ENCODE assay signal across 17 mouse cellular contexts in the genomic region with DNA sequence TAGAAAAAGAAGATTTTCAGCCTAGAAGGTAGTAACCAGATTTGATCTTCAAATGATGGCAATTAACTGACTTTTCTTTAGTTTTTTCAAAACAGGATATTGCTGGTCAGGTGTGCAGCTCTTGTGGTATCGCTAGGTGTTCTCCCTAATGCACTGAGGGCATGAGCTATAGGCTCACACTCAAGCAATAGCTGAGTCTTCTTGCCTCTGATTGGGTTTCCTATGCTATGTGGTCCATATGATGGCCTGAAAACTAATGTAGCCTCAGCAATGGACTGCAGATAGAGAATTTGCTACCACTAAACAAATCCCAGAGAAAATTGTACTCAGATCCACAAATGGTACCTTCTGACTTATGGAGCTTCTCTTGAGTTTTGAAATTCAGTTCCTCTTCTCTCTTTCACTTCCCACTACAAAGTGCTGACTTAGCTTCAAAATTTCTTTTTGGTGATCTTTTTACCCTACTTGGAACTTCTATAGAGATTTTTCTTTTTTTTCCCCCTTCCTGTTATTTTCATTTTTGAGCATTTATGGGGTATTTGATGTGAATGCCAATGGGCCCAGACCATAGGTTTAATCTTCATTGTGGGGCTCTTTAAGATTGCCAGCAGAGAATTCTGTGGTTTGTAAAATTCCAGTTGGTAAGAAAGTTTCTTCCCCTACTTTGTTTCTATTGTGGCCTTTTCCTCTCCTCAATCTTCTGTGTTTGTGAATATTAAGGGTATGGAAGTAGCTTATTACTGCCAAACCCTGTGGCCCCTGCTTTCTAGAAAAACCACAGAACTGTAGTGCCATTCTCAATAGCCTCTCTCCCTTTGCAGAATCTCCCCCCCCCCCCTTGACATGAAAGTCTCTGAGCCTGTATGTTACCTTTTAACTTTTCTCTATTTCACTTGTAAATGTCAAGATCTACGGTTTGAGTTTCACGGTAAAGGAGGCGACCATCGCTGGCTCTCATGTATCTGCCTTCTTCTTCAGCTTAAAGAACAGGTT. TPM values are rescaled to one million over a fixed set of nuclear protein-coding genes. Genes with fewer than 3 reads are reported as not detected.
DNase-seq lines count a peak whose midpoint lies in the region; ATAC-seq and TF ChIP-seq lines count a peak whose summit lies in the region.
"Had no signal": no experiment of that assay in that cellular context is flagged by ENCODE, and none has a peak within 500 bp of the region (broad histone marks: within the 10 kb centered on the region; RNA-seq: fewer than 3 reads in every experiment).

No protein-coding gene starts in this region.

- no peaks in the 10 kb centered on the region for H3K27me3 ChIP-seq in kidney, embryonic 14.5 days (ENCODE audit: control insufficient read depth, insufficient read depth, low read length)
- H3K27me3 ChIP-seq: intestine, embryonic 15.5 days; megakaryocyte, embryonic 14.5 days had no signal

- no peaks in the 10 kb centered on the region for H3K4me1 ChIP-seq in lung, adult 2 months (ENCODE audit: control insufficient read depth, insufficient read depth, low read length)
- H3K4me1 ChIP-seq in kidney, embryonic 14.5 days (ENCODE audit: control insufficient read depth, insufficient read depth, low read length), result no peaks in the 10 kb centered on the region
- H3K4me1 ChIP-seq: intestine, embryonic 15.5 days; megakaryocyte, embryonic 14.5 days had no signal

- no peaks in the 10 kb centered on the region for H3K36me3 ChIP-seq in kidney, embryonic 14.5 days (ENCODE audit: control insufficient read depth, insufficient read depth, low read length)
- H3K36me3 ChIP-seq: G1E; intestine, embryonic 15.5 days had no signal

- ATAC-seq in common myeloid progenitor, adult 5-6 weeks (replicated peaks; ENCODE audit: low read depth, poor library complexity, severe bottlenecking), result peak; percentile 50
- ATAC-seq in neutrophil, adult 5-6 weeks (ENCODE audit: extremely low read depth, insufficient number of reproducible peaks, low FRiP score, poor library complexity, severe bottlenecking), result peak; percentile 74
- no peak for ATAC-seq in kidney, embryonic 14.5 days (ENCODE audit: low FRiP score, low TSS enrichment)

- no peak overlapping the region for H3K4me2 ChIP-seq in kidney, embryonic 14.5 days (replicated peaks; ENCODE audit: low read depth, low read length)
- H3K4me2 ChIP-seq: intestine, embryonic 15.5 days had no signal

- no peak overlapping the region for H3K27ac ChIP-seq in kidney, embryonic 14.5 days (ENCODE audit: low read depth, low read length)
- H3K27ac ChIP-seq: intestine, embryonic 15.5 days had no signal

- H3K9ac ChIP-seq in kidney, embryonic 14.5 days (ENCODE audit: low read depth, low read length), result no peak overlapping the region
- H3K9ac ChIP-seq: intestine, embryonic 15.5 days had no signal

- no peak overlapping the region for H3K4me3 ChIP-seq in lung, adult 2 months (replicated peaks; ENCODE audit: extremely low read depth, low read depth, low read length)
- no peak overlapping the region for H3K4me3 ChIP-seq in kidney, embryonic 14.5 days (ENCODE audit: low read length)
- H3K4me3 ChIP-seq: intestine, embryonic 15.5 days; megakaryocyte, embryonic 14.5 days had no signal

- 83% methylated on average over 5 of the region's 5 CpGs for WGBS in lung, adult 2 months
- 94% methylated on average over 5 of the region's 5 CpGs for WGBS in kidney, embryonic 14.5 days

- DNase-seq in lung, postnatal 36 days, result peak; percentile 11
- no peak for DNase-seq in lung, adult 2 months
- DNase-seq in CD8-positive naive resting alpha-beta T cell, adult 2 months (ENCODE audit: low read depth in 2 of 2, low spot score in 2 of 2), result peak; percentile 9 to 42
- DNase-seq in ovary, adult 18-20 months (ENCODE audit: low spot score), result no peak
- DNase-seq: adrenal gland, postnatal 36 days; cerebellum, adult 2 months; embryo, embryonic 11 days; heart, postnatal 4 days; kidney, postnatal 25 days; layer of hippocampus, postnatal 36 days; thymus, postnatal 36 days had no signal

- no peak for TF ChIP-seq POLR2A in lung, adult 2 months (IDR thresholded peaks at IDR 0.05; ENCODE audit: borderline replicate concordance, extremely low read depth, low read depth, low read length)

- no peak for TF ChIP-seq CTCF in lung, adult 2 months (IDR thresholded peaks at IDR 0.05; ENCODE audit: insufficient read depth, low read length)

- no peaks in the 10 kb centered on the region for H3K9me3 ChIP-seq in kidney, embryonic 14.5 days (ENCODE audit: control insufficient read depth, low read length)
- H3K9me3 ChIP-seq: G1E; intestine, embryonic 15.5 days; megakaryocyte, embryonic 14.5 days had no signal

RNA-seq across cellular contexts. Expression of a gene that starts 36.4 kb away (rescaled TPM):
- polyA plus RNA-seq in lung, adult 2 months (2012; rRNA removed), result 0.48 and 0.60 TPM in 2 replicates
- 1.3 and 2.2 TPM in 2 replicates for total RNA-seq in common myeloid progenitor, adult 5-6 weeks (2017)
- 1.6 and 2.9 TPM in 2 replicates for total RNA-seq in neutrophil, adult 5-6 weeks (2017)
- polyA plus RNA-seq in kidney, embryonic 14.5 days (2014; fragmentation: Nextera tagmentation; extraction: Ambion mirVana), result 0.07 and 0.26 TPM in 2 replicates
- total RNA-seq: adrenal gland, postnatal 36 days; layer of hippocampus, postnatal 36 days had no signal
- polyA plus RNA-seq: cerebellum, adult 2 months; G1E had no signal

RNA-seq across cellular contexts. Expression of a gene that starts 54.6 kb away (rescaled TPM):
- polyA plus RNA-seq in lung, adult 2 months (2012; rRNA removed), result 0.18 and 0.19 TPM in 2 replicates
- not detected in 2 replicates for total RNA-seq in common myeloid progenitor, adult 5-6 weeks (2017)
- 2.9 and 4.5 TPM in 2 replicates for total RNA-seq in neutrophil, adult 5-6 weeks (2017)
- not detected in 2 replicates for polyA plus RNA-seq in kidney, embryonic 14.5 days (2014; fragmentation: Nextera tagmentation; extraction: Ambion mirVana)
- total RNA-seq: adrenal gland, postnatal 36 days; heart, postnatal 4 days; layer of hippocampus, postnatal 36 days had no signal
- polyA plus RNA-seq: cerebellum, adult 2 months; G1E; intestine, embryonic 15.5 days had no signal

Comparison
In these comparisons a context has a peak if more than half of its experiments do, and no peak if none do; other contexts are left out.
1. DNase-seq: peak in lung, postnatal 36 days (single experiment) and CD8-positive naive resting alpha-beta T cell, adult 2 months (2 of 2); none in lung, adult 2 months (single experiment) and ovary, adult 18-20 months (single experiment).